In the genomic region with DNA sequence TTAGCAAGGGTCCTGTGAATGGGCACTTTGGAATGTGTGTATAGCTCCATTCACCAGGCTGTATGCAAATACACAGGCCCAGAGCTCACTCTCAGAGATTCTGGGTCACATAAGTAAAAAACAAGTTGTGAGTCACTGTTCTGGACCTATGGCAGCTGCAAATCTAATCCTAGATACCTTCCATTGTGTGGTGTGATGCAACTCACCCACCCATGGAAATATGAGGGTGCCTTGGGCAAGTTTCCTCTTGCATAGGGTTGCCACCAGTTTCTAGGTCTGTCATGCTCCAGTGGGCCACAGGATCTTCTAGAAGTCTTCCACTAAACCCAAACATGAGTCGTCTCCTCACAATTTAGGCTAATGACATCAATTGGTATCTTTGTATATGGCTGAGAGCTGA, we compare ENCODE assay signal across 32 mouse cellular contexts. TPM values are rescaled to one million over a fixed set of nuclear protein-coding genes. Genes with fewer than 3 reads are reported as not detected.
"Had no signal": no experiment of that assay in that cellular context is flagged by ENCODE, and none has a peak within 500 bp of the region (broad histone marks: within the 10 kb centered on the region; RNA-seq: fewer than 3 reads in every experiment).

No protein-coding gene starts in this region.

- H3K27ac ChIP-seq: gastrocnemius, adult 2 months; heart, adult 2 months; heart, embryonic 10.5 days; hindbrain, embryonic 10.5 days; hindbrain, embryonic 12.5 days; hindbrain, embryonic 14.5 days; intestine, embryonic 15.5 days; layer of hippocampus, adult 2 months; left cerebral cortex, adult 2 months; limb, embryonic 10.5 days; limb, embryonic 12.5 days; liver, embryonic 13.5 days; liver, embryonic 15.5 days had no signal

- H3K4me3 ChIP-seq: gastrocnemius, adult 2 months; heart, adult 2 months; heart, embryonic 10.5 days; heart, embryonic 12.5 days; hindbrain, embryonic 10.5 days; hindbrain, embryonic 12.5 days; intestine, embryonic 15.5 days; layer of hippocampus, adult 2 months; left cerebral cortex, adult 2 months; limb, embryonic 10.5 days; limb, embryonic 12.5 days; liver, embryonic 13.5 days; liver, embryonic 15.5 days had no signal

- H3K4me1 ChIP-seq: heart, embryonic 10.5 days; heart, embryonic 12.5 days; hindbrain, embryonic 10.5 days; hindbrain, embryonic 12.5 days; intestine, embryonic 15.5 days; limb, embryonic 10.5 days; limb, embryonic 12.5 days; liver, embryonic 13.5 days; liver, embryonic 15.5 days had no signal

- H3K9ac ChIP-seq: heart, embryonic 12.5 days; hindbrain, embryonic 12.5 days; hindbrain, embryonic 14.5 days; intestine, embryonic 15.5 days; limb, embryonic 12.5 days; liver, embryonic 13.5 days; liver, embryonic 15.5 days had no signal

- ATAC-seq: hindbrain, embryonic 16.5 days; inflammation-experienced regulatory T-cells, adult 6 months; intestine, embryonic 15.5 days; intestine, postnatal 0 days had no signal

- H3K4me2 ChIP-seq: heart, embryonic 12.5 days; hindbrain, embryonic 12.5 days; hindbrain, embryonic 14.5 days; intestine, embryonic 15.5 days; limb, embryonic 12.5 days; liver, embryonic 11.5 days; liver, embryonic 13.5 days; liver, embryonic 15.5 days had no signal

- H3K9me3 ChIP-seq: heart, embryonic 10.5 days; heart, embryonic 12.5 days; hindbrain, embryonic 10.5 days; hindbrain, embryonic 12.5 days; intestine, embryonic 15.5 days; limb, embryonic 10.5 days; limb, embryonic 12.5 days; liver, embryonic 13.5 days; liver, embryonic 15.5 days had no signal

- H3K27me3 ChIP-seq: heart, embryonic 12.5 days; hindbrain, embryonic 12.5 days; intestine, embryonic 15.5 days; limb, embryonic 12.5 days; liver, embryonic 13.5 days; liver, embryonic 15.5 days had no signal

- H3K36me3 ChIP-seq: heart, embryonic 10.5 days; heart, embryonic 12.5 days; hindbrain, embryonic 10.5 days; hindbrain, embryonic 12.5 days; intestine, embryonic 15.5 days; limb, embryonic 10.5 days; limb, embryonic 12.5 days; liver, embryonic 13.5 days; liver, embryonic 15.5 days had no signal

- DNase-seq: gastrocnemius, adult 2 months; gastrocnemius, postnatal 10 days; gastrocnemius, postnatal 36 days; heart, adult 2 months; heart, postnatal 10 days; heart, postnatal 4 days; kidney, adult 18-20 months; kidney, adult 8-10 months; kidney, postnatal 10 days; kidney, postnatal 25 days; kidney, postnatal 4 days; liver; liver, embryonic 13.5 days had no signal

RNA-seq across cellular contexts. Expression of gene Tnfsf15, which starts 51.6 kb away (rescaled TPM):
- total RNA-seq: gastrocnemius, postnatal 36 days; heart, adult 2 months; heart, postnatal 10 days; heart, postnatal 25 days; layer of hippocampus, adult 2 months; layer of hippocampus, postnatal 10 days; layer of hippocampus, postnatal 25 days had no signal
- polyA plus RNA-seq: heart, adult 2 months; heart, embryonic 14.5 days; hindbrain, embryonic 10.5 days; hindbrain, embryonic 14.5 days; hindbrain, embryonic 16.5 days; limb, embryonic 10.5 days; limb, embryonic 12.5 days had no signal
